Comparison of ENCODE assay signal across 8 mouse cellular contexts in the genomic region with DNA sequence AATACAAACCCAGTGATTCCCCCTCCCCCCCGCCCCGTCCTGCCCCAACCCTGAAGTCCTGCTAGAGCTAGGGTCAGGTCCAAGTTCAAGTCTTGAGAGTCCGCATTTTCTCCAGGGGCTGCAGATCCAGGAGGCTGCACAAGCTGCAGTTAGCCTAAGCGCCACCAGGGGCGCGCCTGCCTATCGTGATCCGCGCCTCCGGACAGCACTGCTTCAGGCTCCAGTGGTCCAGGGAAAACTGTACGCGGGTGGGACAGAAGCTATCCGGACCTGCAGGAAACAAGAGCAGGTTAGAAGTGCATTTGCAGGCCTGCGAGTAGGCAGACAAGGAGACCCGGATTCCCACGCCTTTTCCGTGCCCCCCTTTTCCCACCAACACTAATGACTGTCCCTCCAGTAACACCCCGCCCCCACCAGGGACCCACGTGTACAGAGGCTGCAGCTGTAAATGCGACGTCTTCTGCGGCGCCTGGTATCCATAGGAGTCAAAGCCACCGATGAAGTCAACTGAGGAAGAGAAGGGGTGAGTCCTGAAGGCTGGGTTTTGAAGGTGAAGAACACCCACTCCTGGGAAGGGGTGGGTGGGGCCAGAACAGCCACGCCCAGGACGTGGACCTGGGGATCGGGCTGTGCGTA. TPM values are rescaled to one million over a fixed set of nuclear protein-coding genes. Genes with fewer than 3 reads are reported as not detected.
DNase-seq lines count a peak whose midpoint lies in the region; ATAC-seq lines count a peak whose summit lies in the region.

No protein-coding gene starts in this region.

- H3K27me3 ChIP-seq in hindbrain, embryonic 14.5 days (ENCODE audit: control insufficient read depth, insufficient read depth, low read length), result no peaks in the 10 kb centered on the region
- H3K27me3 ChIP-seq in megakaryocyte, embryonic 14.5 days (replicated peaks), result peaks cover 46% of the 10 kb centered on the region

- H3K27ac ChIP-seq in hindbrain, embryonic 14.5 days, result no peak overlapping the region

- H3K4me2 ChIP-seq in hindbrain, embryonic 14.5 days (replicated peaks), result peak overlapping the region; percentile 39

- peak; percentile 88 for DNase-seq in ZHBTc4 (ENCODE audit: low read depth, low spot score)
- DNase-seq in cerebellum, postnatal 4 days (ENCODE audit: low spot score in 2 of 2), result peak; percentile 70 to 88
- peak; percentile 60 for DNase-seq in gastrocnemius, adult 18-20 months (ENCODE audit: low spot score)
- peak; percentile 77 for DNase-seq in hindbrain, embryonic 14.5 days (ENCODE audit: low spot score)
- DNase-seq in left cerebral cortex, postnatal 10 days (ENCODE audit: extremely low spot score in 1 of 2, low spot score in 2 of 2), result peak; percentile 48 to 80
- peak; percentile 76 to 86 for DNase-seq in right cerebral cortex, postnatal 10 days (ENCODE audit: low spot score in 2 of 2)
- peak; percentile 52 to 69 for DNase-seq in urinary bladder, postnatal 36 days (ENCODE audit: low spot score in 2 of 2)

- H3K36me3 ChIP-seq in hindbrain, embryonic 14.5 days (replicated peaks; ENCODE audit: control insufficient read depth, insufficient read depth), result peaks cover 19% of the 10 kb centered on the region
- H3K36me3 ChIP-seq in megakaryocyte, embryonic 14.5 days (replicated peaks; ENCODE audit: low read length), result no peaks in the 10 kb centered on the region

- no peak overlapping the region for H3K4me3 ChIP-seq in hindbrain, embryonic 14.5 days (replicated peaks; ENCODE audit: low read length)
- peak overlapping the region; percentile 82 for H3K4me3 ChIP-seq in megakaryocyte, embryonic 14.5 days (replicated peaks)

- 26% methylated on average over 28 of the region's 28 CpGs for WGBS in hindbrain, embryonic 14.5 days

- H3K9ac ChIP-seq in hindbrain, embryonic 14.5 days, result no peak overlapping the region

- no peaks in the 10 kb centered on the region for H3K4me1 ChIP-seq in hindbrain, embryonic 14.5 days (replicated peaks; ENCODE audit: control insufficient read depth, insufficient read depth, low read length)
- H3K4me1 ChIP-seq in megakaryocyte, embryonic 14.5 days, result peaks cover 7% of the 10 kb centered on the region

- ATAC-seq in hindbrain, embryonic 14.5 days (ENCODE audit: low FRiP score), result peak; percentile 70

- no peaks in the 10 kb centered on the region for H3K9me3 ChIP-seq in hindbrain, embryonic 14.5 days (ENCODE audit: control insufficient read depth, low read length)
- peaks cover 28% of the 10 kb centered on the region for H3K9me3 ChIP-seq in megakaryocyte, embryonic 14.5 days

- intact Hi-C loops in left cerebral cortex, postnatal 10 days (cut with DNase I), result no loop called here

RNA-seq across cellular contexts. Expression of a gene that starts 42.2 kb away (rescaled TPM):
- total RNA-seq in gastrocnemius, adult 18-20 months (2021), result 10 to 100 TPM; 21.0 to 29.5 TPM
- polyA plus RNA-seq in hindbrain, embryonic 14.5 days (2014; fragmentation: Nextera tagmentation; extraction: Ambion mirVana), result 20.9 and 22.9 TPM in 2 replicates
- 10 to 100 TPM; 65.4 to 67.0 TPM for total RNA-seq in left cerebral cortex, postnatal 10 days (2021)
- not detected in 2 replicates for polyA plus RNA-seq in megakaryocyte, embryonic 14.5 days (2012; ENCODE audit: insufficient read depth, low replicate concordance)
